10 mouse cellular contexts compared by ENCODE assay signal in the genomic region with DNA sequence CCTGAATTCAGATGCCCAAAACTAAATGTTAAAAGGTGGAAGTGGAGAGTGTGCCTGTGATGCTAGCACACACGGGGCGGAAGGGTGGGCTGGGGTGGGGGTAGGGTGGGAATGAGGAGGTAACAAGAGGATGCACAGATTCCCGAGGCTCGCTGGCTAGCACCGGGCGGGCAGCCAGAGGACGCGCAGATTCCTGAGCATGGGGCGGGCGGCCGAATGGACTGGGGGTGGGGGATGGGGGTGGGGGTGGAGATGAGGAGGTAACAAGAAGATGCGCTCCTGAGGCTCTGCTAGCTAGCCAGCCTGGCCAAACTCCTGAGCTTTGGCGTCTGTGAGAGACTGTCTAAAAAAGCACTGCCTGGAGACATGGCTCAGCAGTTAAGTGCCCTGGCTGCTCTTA. TPM values are rescaled to one million over a fixed set of nuclear protein-coding genes. Genes with fewer than 3 reads are reported as not detected.
A peak's percentile ranks its signal among the peaks of the same experiment; 100 is the strongest.
DNase-seq lines count a peak whose midpoint lies in the region; ATAC-seq and TF ChIP-seq lines count a peak whose summit lies in the region.
"Had no signal": no experiment of that assay in that cellular context is flagged by ENCODE, and none has a peak within 500 bp of the region (broad histone marks: within the 10 kb centered on the region; RNA-seq: fewer than 3 reads in every experiment).

No protein-coding gene starts in this region.

- 4% methylated on average over 13 of the region's 13 CpGs for WGBS in kidney, embryonic 14.5 days
- WGBS in forebrain, embryonic 12.5 days, result 8% methylated on average over 13 of the region's 13 CpGs
- 1% methylated on average over 13 of the region's 13 CpGs for WGBS in limb, embryonic 10.5 days

- 0 out of 2 replicates have a peak, but pooled peaks cover 7% of the 10 kb centered on the region for H3K4me1 ChIP-seq in kidney, embryonic 14.5 days (ENCODE audit: control insufficient read depth, insufficient read depth, low read length)
- H3K4me1 ChIP-seq in forebrain, embryonic 12.5 days, result peaks cover 7% of the 10 kb centered on the region
- H3K4me1 ChIP-seq in limb, embryonic 10.5 days, result peaks cover 30% of the 10 kb centered on the region

- H3K27ac ChIP-seq in kidney, embryonic 14.5 days (ENCODE audit: low read depth, low read length), result no peak overlapping the region
- 0 out of 2 replicates have a peak overlapping the region, but pooled peaks have one; percentile 25 for H3K27ac ChIP-seq in forebrain, embryonic 12.5 days
- H3K27ac ChIP-seq in limb, embryonic 10.5 days, result no peak overlapping the region

- no peak overlapping the region for H3K4me3 ChIP-seq in kidney, embryonic 14.5 days (ENCODE audit: low read length)
- H3K4me3 ChIP-seq in forebrain, embryonic 12.5 days (replicated peaks), result no peak overlapping the region
- H3K4me3 ChIP-seq in limb, embryonic 10.5 days, result peak overlapping the region; percentile 24; the same call in 1 of the 2 replicates

- H3K27me3 ChIP-seq in kidney, embryonic 14.5 days (ENCODE audit: control insufficient read depth, insufficient read depth, low read length), result no peaks in the 10 kb centered on the region
- H3K27me3 ChIP-seq in forebrain, embryonic 12.5 days, result no peaks in the 10 kb centered on the region
- peaks cover 19% of the 10 kb centered on the region for H3K27me3 ChIP-seq in limb, embryonic 10.5 days (ENCODE audit: low read depth, poor library complexity, severe bottlenecking)

- no peak for TF ChIP-seq POLR2A in brain, embryonic 14.5 days (IDR thresholded peaks at IDR 0.05; ENCODE audit: borderline replicate concordance, extremely low read depth, insufficient read depth, insufficient read length, poor library complexity, severe bottlenecking)

- H3K9ac ChIP-seq in kidney, embryonic 14.5 days (ENCODE audit: low read depth, low read length), result no peak overlapping the region
- H3K9ac ChIP-seq in forebrain, embryonic 12.5 days, result no peak overlapping the region

- H3K4me2 ChIP-seq in kidney, embryonic 14.5 days (replicated peaks; ENCODE audit: low read depth, low read length), result peak overlapping the region; percentile 26
- H3K4me2 ChIP-seq in forebrain, embryonic 12.5 days, result peak overlapping the region; percentile 22; the same call in 1 of the 2 replicates

- TF ChIP-seq CTCF in brain, embryonic 14.5 days (IDR thresholded peaks at IDR 0.05; ENCODE audit: borderline replicate concordance, extremely low read depth, insufficient read depth, insufficient read length), result no peak

- no peak for DNase-seq in kidney, postnatal 36 days
- peak; percentile 46 for DNase-seq in brain, embryonic 14.5 days (ENCODE audit: low read depth)
- no peak for DNase-seq in limb, embryonic 10.5 days (ENCODE audit: low spot score)
- no peak for DNase-seq in thymus, postnatal 25 days
- no peak for DNase-seq in frontal cortex, postnatal 25 days (ENCODE audit: low spot score in 2 of 2)
- DNase-seq: adrenal gland, postnatal 25 days; gastrocnemius, postnatal 25 days; layer of hippocampus, postnatal 36 days had no signal

- H3K9me3 ChIP-seq in kidney, embryonic 14.5 days (ENCODE audit: control insufficient read depth, low read length), result no peaks in the 10 kb centered on the region
- no peaks in the 10 kb centered on the region for H3K9me3 ChIP-seq in forebrain, embryonic 12.5 days
- no peaks in the 10 kb centered on the region for H3K9me3 ChIP-seq in limb, embryonic 10.5 days (replicated peaks)

- ATAC-seq in kidney, embryonic 14.5 days (ENCODE audit: low FRiP score, low TSS enrichment), result 0 out of 2 replicates have a peak, but pooled peaks have one; percentile 12
- ATAC-seq in forebrain, embryonic 12.5 days (ENCODE audit: low FRiP score), result no peak

- no peaks in the 10 kb centered on the region for H3K36me3 ChIP-seq in kidney, embryonic 14.5 days (ENCODE audit: control insufficient read depth, insufficient read depth, low read length)
- H3K36me3 ChIP-seq in forebrain, embryonic 12.5 days (replicated peaks), result peaks cover 13% of the 10 kb centered on the region
- H3K36me3 ChIP-seq in limb, embryonic 10.5 days, result 0 out of 2 replicates have a peak, but pooled peaks cover 8% of the 10 kb centered on the region

RNA-seq across cellular contexts. Expression of gene Mpp2, which starts 17.9 kb away (rescaled TPM):
- polyA plus RNA-seq in kidney, embryonic 14.5 days (2014; fragmentation: Nextera tagmentation; extraction: Ambion mirVana), result 6.9 and 10.3 TPM in 2 replicates
- 49.9 and 51.5 TPM in 2 replicates for polyA plus RNA-seq in brain, embryonic 14.5 days (2012; rRNA removed)
- polyA plus RNA-seq in forebrain, embryonic 12.5 days (2016; fragmentation: Nextera tagmentation; extraction: Ambion mirVana), result 24.9 and 27.9 TPM in 2 replicates
- 11.5 and 16.6 TPM in 2 replicates for polyA plus RNA-seq in limb, embryonic 10.5 days (2016; fragmentation: Nextera tagmentation; extraction: Ambion mirVana)

RNA-seq across cellular contexts. Expression of gene Cd300lg, which starts 29.1 kb away (rescaled TPM):
- 0.38 and 0.43 TPM in 2 replicates for polyA plus RNA-seq in kidney, embryonic 14.5 days (2014; fragmentation: Nextera tagmentation; extraction: Ambion mirVana)
- polyA plus RNA-seq in brain, embryonic 14.5 days (2012; rRNA removed), result 0.11 and 0.15 TPM in 2 replicates
- 0.17 and 0.23 TPM in 2 replicates for polyA plus RNA-seq in forebrain, embryonic 12.5 days (2016; fragmentation: Nextera tagmentation; extraction: Ambion mirVana)
- 0.38 and 0.45 TPM in 2 replicates for polyA plus RNA-seq in limb, embryonic 10.5 days (2016; fragmentation: Nextera tagmentation; extraction: Ambion mirVana)

RNA-seq across cellular contexts. Expression of gene Ppy, which starts 30.7 kb away (rescaled TPM):
- polyA plus RNA-seq in kidney, embryonic 14.5 days (2014; fragmentation: Nextera tagmentation; extraction: Ambion mirVana), result not detected in 2 replicates
- not detected in 2 replicates for polyA plus RNA-seq in brain, embryonic 14.5 days (2012; rRNA removed)
- not detected in 2 replicates for polyA plus RNA-seq in forebrain, embryonic 12.5 days (2016; fragmentation: Nextera tagmentation; extraction: Ambion mirVana)
- not detected in 2 replicates for polyA plus RNA-seq in limb, embryonic 10.5 days (2016; fragmentation: Nextera tagmentation; extraction: Ambion mirVana)

RNA-seq across cellular contexts. Expression of gene Pyy, which starts 37.2 kb away (rescaled TPM):
- not detected in 2 replicates for polyA plus RNA-seq in kidney, embryonic 14.5 days (2014; fragmentation: Nextera tagmentation; extraction: Ambion mirVana)
- 1.8 and 4.0 TPM in 2 replicates for polyA plus RNA-seq in brain, embryonic 14.5 days (2012; rRNA removed)
- polyA plus RNA-seq in forebrain, embryonic 12.5 days (2016; fragmentation: Nextera tagmentation; extraction: Ambion mirVana), result not detected in 2 replicates
- not detected in 2 replicates for polyA plus RNA-seq in limb, embryonic 10.5 days (2016; fragmentation: Nextera tagmentation; extraction: Ambion mirVana)

RNA-seq across cellular contexts. Expression of gene Mpp3, which starts 42.2 kb away (rescaled TPM):
- 5.1 and 8.4 TPM in 2 replicates for polyA plus RNA-seq in kidney, embryonic 14.5 days (2014; fragmentation: Nextera tagmentation; extraction: Ambion mirVana)
- polyA plus RNA-seq in brain, embryonic 14.5 days (2012; rRNA removed), result 50.9 and 55.3 TPM in 2 replicates
- polyA plus RNA-seq in forebrain, embryonic 12.5 days (2016; fragmentation: Nextera tagmentation; extraction: Ambion mirVana), result 35.7 and 37.6 TPM in 2 replicates
- 17.7 and 18.4 TPM in 2 replicates for polyA plus RNA-seq in limb, embryonic 10.5 days (2016; fragmentation: Nextera tagmentation; extraction: Ambion mirVana)
